Mouse (Mus musculus) midbrain, postnatal 0 days (tissue): Measurements from ENCODE around the gene Ube2h. TPM values are rescaled to one million over a fixed set of nuclear protein-coding genes. Genes with fewer than 3 reads are reported as not detected.

Experiments
- ATAC-seq: fragments of 200-750 bp; cut with Nextera tagmentation; 2 replicates; pipeline ENCODE4 v1.8.0; 2017; ENCODE audit warnings: moderate number of reproducible peaks, mild to moderate bottlenecking, moderate TSS enrichment, moderate library complexity; ENCODE audit not compliant: low FRiP score
- DNase-seq: peaks from one replicate; pipeline ENCODE4 v3.0.0-alpha.2; 2015; ENCODE audit warnings: low spot score
- H3K27ac ChIP-seq: fragments of 300-500 bp; sonication (generic); 2 replicates; pipeline ENCODE4 v1.5.1; 2014; ENCODE audit warnings: low read depth, mild to moderate bottlenecking, low read length, mixed read lengths
- H3K27me3 ChIP-seq: fragments of 300-500 bp; sonication (generic); 2 replicates; pipeline ENCODE4 v1.6.1; 2014; ENCODE audit warnings: low read length, control low read depth, mixed read lengths; ENCODE audit not compliant: insufficient read depth
- H3K36me3 ChIP-seq: fragments of 300-500 bp; sonication (generic); 2 replicates; pipeline ENCODE4 v1.6.1; 2014; ENCODE audit warnings: low read length, control low read depth, mixed read lengths; ENCODE audit not compliant: insufficient read depth
- H3K4me1 ChIP-seq: fragments of 300-500 bp; sonication (generic); 2 replicates; pipeline ENCODE4 v1.6.1; 2014; ENCODE audit warnings: mild to moderate bottlenecking, control low read depth, antibody characterized with exemption, low read length, mixed read lengths; ENCODE audit not compliant: insufficient read depth
- H3K4me2 ChIP-seq: fragments of 300-500 bp; sonication (generic); 2 replicates; pipeline ENCODE4 v1.6.1; 2014; ENCODE audit warnings: low read depth, mild to moderate bottlenecking, low read length, mixed read lengths; ENCODE audit not compliant: poor library complexity, severe bottlenecking
- H3K4me3 ChIP-seq: fragments of 300-500 bp; sonication (generic); 2 replicates; pipeline ENCODE4 v1.5.1; 2014; ENCODE audit warnings: low read depth, mild to moderate bottlenecking, low read length, moderate library complexity
- H3K9ac ChIP-seq: fragments of 300-500 bp; sonication (generic); replicated peaks from 2 replicates; pipeline ENCODE4 v1.6.1; 2014; ENCODE audit warnings: mild to moderate bottlenecking, low read length, moderate library complexity, mixed read lengths; ENCODE audit not compliant: poor library complexity, severe bottlenecking
- H3K9me3 ChIP-seq: fragments of 300-500 bp; sonication (generic); 2 replicates; pipeline ENCODE4 v1.6.1; 2016; ENCODE audit warnings: low read length, control low read depth
- CTCF ChIP-seq: IDR thresholded peaks from 2 replicates; pipeline ENCODE4 v1.5.1; 2016; ENCODE audit warnings: antibody characterized with exemption, mild to moderate bottlenecking
- WGBS: fragments of 180-500 bp; shearing (Covaris S2); extraction: QIAGEN DNeasy Blood & Tissue Kit; methylation state at CpG from one replicate; pipeline ENCODE4 v1.1.7; 2014; 5-methylcytosine and 5-hydroxymethylcytosine counted together
- polyA plus RNA-seq: library from polyadenylated mRNA; unstranded; fragments of >200 nt; fragmentation: Nextera tagmentation; extraction: Ambion mirVana; gene quantifications from 2 replicates; pipeline ENCODE4 v1.2.1, GENCODE M21; 2015
- total RNA-seq: library from RNA; depleted of rRNA; stranded (reverse); fragments of >200 nt; gene quantifications from 2 replicates; pipeline ENCODE4 v1.2.3, GENCODE M21; 2014

The Ube2h gene
- total and polyA plus RNA-seq, 2 experiments from 2014 or later, result 43.1 to 47.8 TPM

DNA sequence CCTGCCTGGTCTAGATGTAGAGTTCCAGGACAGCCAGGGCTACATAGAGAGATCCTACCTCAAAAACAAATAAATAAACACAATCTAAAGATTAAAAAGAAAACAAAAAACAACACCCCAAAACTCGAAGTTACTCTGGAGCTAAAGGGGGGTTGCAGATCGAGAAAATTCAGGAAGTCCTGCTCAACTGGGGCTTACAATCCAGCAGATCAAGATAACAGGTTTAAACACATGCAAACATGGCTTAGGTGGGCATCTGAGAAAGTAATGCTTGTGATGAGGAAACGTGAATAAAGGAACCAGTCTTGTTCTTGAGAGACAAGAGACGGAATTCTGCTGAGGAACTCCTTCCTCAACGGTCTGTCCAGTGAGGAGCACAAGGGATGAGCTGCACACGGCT lies 65.1 kb downstream of the Ube2h start:
- no peak overlapping the region for H3K4me2 ChIP-seq
- no peak overlapping the region for H3K27ac ChIP-seq
- ATAC-seq, result no peak
- H3K4me1 ChIP-seq, result no peaks in the 10 kb centered on the region
- 86% methylated on average over 6 of the region's 6 CpGs for WGBS
- H3K4me3 ChIP-seq, result no peak overlapping the region
- DNase-seq, result no peak
- H3K27me3 ChIP-seq, result no peaks in the 10 kb centered on the region
- H3K36me3 ChIP-seq, result peaks cover 18% of the 10 kb centered on the region; the same call in 1 of the 2 replicates
- H3K9ac ChIP-seq, result no peak overlapping the region
- no peak for TF ChIP-seq CTCF
- H3K9me3 ChIP-seq, result no peaks in the 10 kb centered on the region

DNA sequence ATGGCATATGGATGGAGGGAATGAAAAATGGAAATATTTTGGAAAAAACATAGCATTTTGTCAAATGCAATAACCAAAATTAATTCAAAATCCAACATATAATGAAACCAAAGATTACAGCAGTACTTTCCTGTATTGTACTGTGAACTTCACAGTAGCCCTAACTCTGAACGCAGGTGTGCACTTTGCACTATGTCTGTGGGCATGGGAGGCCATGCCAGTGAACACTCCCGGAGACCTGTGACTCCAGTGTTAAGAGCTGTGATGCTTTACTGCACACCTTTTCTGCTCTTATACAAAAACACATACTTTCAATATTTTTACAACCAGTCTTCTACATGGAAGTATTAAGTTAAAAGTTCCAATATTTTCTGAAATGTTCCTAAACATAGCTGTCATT lies 66.3 kb downstream of the Ube2h start:
- WGBS, result 100% methylated on average over 2 of the region's 2 CpGs
- H3K4me1 ChIP-seq, result no peaks in the 10 kb centered on the region
- H3K27ac ChIP-seq, result no peak overlapping the region
- DNase-seq (no peak), ATAC-seq (no peak)
- H3K36me3 ChIP-seq, result peaks cover 14% of the 10 kb centered on the region; the same call in 1 of the 2 replicates
- H3K27me3 ChIP-seq, result no peaks in the 10 kb centered on the region
- TF ChIP-seq CTCF, result no peak
- no peak overlapping the region for H3K9ac ChIP-seq
- H3K9me3 ChIP-seq, result no peaks in the 10 kb centered on the region
- H3K4me2 ChIP-seq, result no peak overlapping the region
- no peak overlapping the region for H3K4me3 ChIP-seq

- 98% methylated on average over 1 of the region's 1 CpGs for WGBS
- no peak overlapping the region for H3K9ac ChIP-seq
These were observed 67.8 kb downstream of the Ube2h start for GRCm38 (mm10) chr6:30236564-30236963.

GRCm38 (mm10) chr6:30231758-30232293 lies 72.5 kb downstream of the Ube2h start:
- Histone ChIP-seq H3K9ac (no peak overlapping the region), H3K4me2 (no peak overlapping the region), H3K27ac (no peak overlapping the region), H3K36me3 (no peaks in the 10 kb centered on the region), H3K4me1 (no peaks in the 10 kb centered on the region), H3K4me3 (no peak overlapping the region), H3K27me3 (no peaks in the 10 kb centered on the region), H3K9me3 (no peaks in the 10 kb centered on the region)
- DNase-seq (no peak), ATAC-seq (no peak)
- no peak for TF ChIP-seq CTCF
- WGBS, result 94% methylated on average over 4 of the region's 4 CpGs

More at GRCm38 (mm10) chr6:30236564-30236963, 67.8 kb downstream of the Ube2h start:
- no peak overlapping the region for H3K4me3 ChIP-seq
- no peaks in the 10 kb centered on the region for H3K27me3 ChIP-seq
- ATAC-seq (no peak), DNase-seq (no peak)
- H3K4me1 ChIP-seq, result no peaks in the 10 kb centered on the region
- peaks cover 14% of the 10 kb centered on the region; the same call in 1 of the 2 replicates for H3K36me3 ChIP-seq
- no peak overlapping the region for H3K4me2 ChIP-seq
- no peak overlapping the region for H3K27ac ChIP-seq
- TF ChIP-seq CTCF, result no peak
- H3K9me3 ChIP-seq, result no peaks in the 10 kb centered on the region

DNA sequence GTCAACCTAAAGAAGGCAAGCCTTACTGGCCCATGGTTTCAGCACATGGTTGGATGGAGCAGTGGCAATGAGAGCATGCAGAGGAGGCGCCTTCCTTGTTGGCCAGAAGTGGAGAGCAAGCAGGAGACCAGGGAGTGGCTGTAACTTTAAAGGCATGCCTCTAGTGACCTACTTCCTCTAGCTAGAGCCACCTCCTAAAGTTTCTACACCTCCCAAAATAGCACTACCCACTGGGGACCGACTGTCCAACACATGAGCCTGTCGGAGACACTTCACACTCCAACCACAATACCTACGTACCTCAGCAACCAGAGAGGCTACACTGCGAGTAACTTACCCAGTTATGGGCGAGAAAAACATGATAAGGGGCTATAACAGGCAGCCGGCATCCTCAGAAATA lies 74.1 kb downstream of the Ube2h start:
- WGBS, result 86% methylated on average over 7 of the region's 7 CpGs
- no peak for TF ChIP-seq CTCF
- Histone ChIP-seq H3K4me1 (no peaks in the 10 kb centered on the region), H3K36me3 (no peaks in the 10 kb centered on the region; the same call in 1 of the 2 replicates), H3K9me3 (no peaks in the 10 kb centered on the region), H3K9ac (no peak overlapping the region), H3K27ac (no peak overlapping the region), H3K4me3 (no peak overlapping the region), H3K27me3 (no peaks in the 10 kb centered on the region), H3K4me2 (no peak overlapping the region)
- ATAC-seq, result no peak
- DNase-seq, result no peak

- Histone ChIP-seq H3K27ac (no peak overlapping the region), H3K27me3 (no peaks in the 10 kb centered on the region), H3K4me3 (no peak overlapping the region), H3K4me1 (no peaks in the 10 kb centered on the region), H3K9ac (no peak overlapping the region), H3K9me3 (no peaks in the 10 kb centered on the region), H3K4me2 (no peak overlapping the region), H3K36me3 (no peaks in the 10 kb centered on the region; the same call in 1 of the 2 replicates)
- no peak for TF ChIP-seq CTCF
- 77% methylated on average over 2 of the region's 2 CpGs for WGBS
- DNase-seq (no peak), ATAC-seq (no peak)
These were observed 75.4 kb downstream of the Ube2h start for GRCm38 (mm10) chr6:30228921-30229320.
